Comparison of ENCODE assay signal across 9 mouse cellular contexts in the genomic region with DNA sequence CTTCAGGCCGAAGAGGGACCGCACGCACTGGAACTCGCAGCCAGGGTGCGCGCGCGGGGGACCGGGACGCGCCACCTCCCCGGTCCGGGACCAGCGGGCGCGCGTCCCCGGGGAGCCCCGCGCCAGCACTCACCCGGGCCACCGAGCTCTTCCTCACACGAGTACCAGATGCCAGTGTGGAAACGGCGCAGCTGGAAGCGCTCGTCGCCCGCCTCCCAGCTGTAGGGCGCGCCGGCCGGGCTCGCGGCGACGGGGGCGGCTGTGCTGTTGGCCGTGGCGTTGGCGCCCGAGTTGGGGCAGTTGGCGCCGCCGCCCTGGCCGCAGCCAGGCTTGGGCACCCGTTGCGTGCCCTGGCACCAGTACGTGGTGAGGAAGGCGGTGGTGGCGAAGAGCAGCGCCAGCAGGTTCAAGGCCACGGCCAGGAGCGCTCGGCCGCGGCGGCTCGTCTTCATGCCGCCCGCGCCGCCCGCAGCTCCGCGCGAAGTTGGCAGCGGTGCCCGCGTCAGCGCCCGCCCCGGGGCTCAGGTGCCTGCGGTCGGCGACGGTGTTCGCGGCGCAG. TPM values are rescaled to one million over a fixed set of nuclear protein-coding genes. Genes with fewer than 3 reads are reported as not detected.
DNase-seq lines count a peak whose midpoint lies in the region; ATAC-seq and TF ChIP-seq lines count a peak whose summit lies in the region.
"Had no signal": no experiment of that assay in that cellular context is flagged by ENCODE, and none has a peak within 500 bp of the region (broad histone marks: within the 10 kb centered on the region; RNA-seq: fewer than 3 reads in every experiment).

No protein-coding gene starts in this region.

- no peak overlapping the region for H3K9ac ChIP-seq in liver, embryonic 12.5 days

- ATAC-seq in liver, embryonic 12.5 days = no peak

- TF ChIP-seq POLR2A in lung, adult 2 months (IDR thresholded peaks at IDR 0.05; ENCODE audit: borderline replicate concordance, extremely low read depth, low read depth, low read length) = no peak

- DNase-seq in adrenal gland, adult 18-20 months (ENCODE audit: low spot score in 2 of 2) = peak; percentile 43 to 53
- DNase-seq in adrenal gland, adult 8-10 months = no peak
- peak; percentile 33 for DNase-seq in lung, postnatal 10 days
- DNase-seq in lung, adult 2 months = no peak
- peak; percentile 48 for DNase-seq in gastrocnemius, postnatal 10 days
- DNase-seq in yolk sac, embryonic 10.5 days (ENCODE audit: low spot score) = no peak
- no peak for DNase-seq in c-Kit-positive CD71-positive TER-119-positive erythroid progenitor cells, embryonic 14.5 days (ENCODE audit: low spot score)

- no peaks in the 10 kb centered on the region for H3K9me3 ChIP-seq in liver, embryonic 12.5 days (replicated peaks)

- H3K36me3 ChIP-seq in liver, embryonic 12.5 days = no peaks in the 10 kb centered on the region

- WGBS in lung, adult 2 months = 1% methylated on average over 77 of the region's 80 CpGs
- WGBS in liver, embryonic 12.5 days (ENCODE audit: insufficient replicate concordance) = 2% methylated on average over 80 of the region's 80 CpGs

- peaks cover 98% of the 10 kb centered on the region for H3K27me3 ChIP-seq in liver, embryonic 12.5 days (replicated peaks)

- no peak overlapping the region for H3K27ac ChIP-seq in liver, embryonic 12.5 days

- no peak for TF ChIP-seq CTCF in lung, adult 2 months (IDR thresholded peaks at IDR 0.05; ENCODE audit: insufficient read depth, low read length)

- no peak overlapping the region for H3K4me3 ChIP-seq in lung, adult 2 months (replicated peaks; ENCODE audit: extremely low read depth, low read depth, low read length)
- H3K4me3 ChIP-seq in liver, embryonic 12.5 days = peak overlapping the region; percentile 42

- peak overlapping the region; percentile 64 for H3K4me2 ChIP-seq in liver, embryonic 12.5 days

- H3K4me1 ChIP-seq in lung, adult 2 months (ENCODE audit: control insufficient read depth, insufficient read depth, low read length) = 0 out of 2 replicates have a peak, but pooled peaks cover 2% of the 10 kb centered on the region
- H3K4me1 ChIP-seq in liver, embryonic 12.5 days = no peaks in the 10 kb centered on the region; the same call in 1 of the 2 replicates

RNA-seq across cellular contexts. Expression of gene Gsg1l, which starts 0.4 kb away (rescaled TPM):
- 10 to 100 TPM; 31.6 to 71.0 TPM for total RNA-seq in adrenal gland, adult 18-20 months (2021)
- 100 to 1,000 TPM in 2 of 4 experiments, 10 to 100 TPM in 2; 88.3 to 136 (median 104) TPM for total RNA-seq in adrenal gland, adult 8-10 months (2022)
- 4.8 and 5.6 TPM in 2 replicates for polyA plus RNA-seq in lung, adult 2 months (2012; rRNA removed)
- total RNA-seq in gastrocnemius, postnatal 10 days (2021) = under 1 TPM; 0.21 to 0.68 TPM
- 0.04 TPM in 1 of 2 replicates, not detected in the other for polyA plus RNA-seq in liver, embryonic 12.5 days (2016; fragmentation: Nextera tagmentation; extraction: Ambion mirVana)
- total RNA-seq: common myeloid progenitor, adult 5-6 weeks had no signal

Comparison
In these comparisons a context has a peak if more than half of its experiments do, and no peak if none do; other contexts are left out.
1. DNase-seq: peak in adrenal gland, adult 18-20 months (2 of 2), lung, postnatal 10 days (single experiment) and gastrocnemius, postnatal 10 days (single experiment); none in adrenal gland, adult 8-10 months (single experiment), lung, adult 2 months (single experiment), yolk sac, embryonic 10.5 days (single experiment) and c-Kit-positive CD71-positive TER-119-positive erythroid progenitor cells, embryonic 14.5 days (single experiment).
2. RNA of gene Gsg1l, which starts 0.4 kb away (total RNA-seq): 88.3 to 136 TPM in adrenal gland, adult 8-10 months and 31.6 to 71.0 TPM in adrenal gland, adult 18-20 months; 0.21 to 0.68 TPM in gastrocnemius, postnatal 10 days; every median in the first group is over 10 times any median in the second.